Mouse (Mus musculus) embryo, embryonic 11.5 days (tissue): ENCODE measurements at regions not wholly inside any gene's neighbourhood (a gene's known extent, or its start where the extent isn't known, plus 50 kb on each side); places are given as distances from the start of the nearest gene placed in this dataset.
"Not testable (repeated sequence)": the region's sequence is repeated elsewhere in the genome, so short reads cannot be mapped to it uniquely, and the experiment has no call there.

Experiments
- DNase-seq: peaks from one replicate; pipeline ENCODE4 v3.0.0-alpha.2; 2012; ENCODE audit warnings: low read depth, low spot score

GRCm38 (mm10) chr15:93000121-93000520, 274.9 kb downstream of the Gxylt1 start:
- no peak for DNase-seq

GRCm38 (mm10) chr15:92997933-92998332, 277.0 kb downstream of the Gxylt1 start:
- DNase-seq: no peak

GRCm38 (mm10) chr15:92994191-92994671, 280.7 kb downstream of the Gxylt1 start:
- DNase-seq: no peak

- no peak for DNase-seq
These were observed 281.3 kb downstream of the Gxylt1 start for GRCm38 (mm10) chr15:92993538-92994190.

- no peak for DNase-seq
These were observed 299.2 kb downstream of the Gxylt1 start for GRCm38 (mm10) chr15:92975774-92976173.

- no peak for DNase-seq
These were observed 300.0 kb downstream of the Gxylt1 start for GRCm38 (mm10) chr15:92974931-92975330.

GRCm38 (mm10) chr15:92973651-92974229, 301.2 kb downstream of the Gxylt1 start:
- no peak for DNase-seq

- no peak for DNase-seq
These were observed 309.4 kb downstream of the Gxylt1 start for GRCm38 (mm10) chr15:92965556-92965955.

- no peak for DNase-seq
These were observed 310.1 kb downstream of the Gxylt1 start for GRCm38 (mm10) chr15:92964901-92965300.

GRCm38 (mm10) chr15:92964131-92964530, 310.8 kb downstream of the Gxylt1 start:
- no peak for DNase-seq

GRCm38 (mm10) chr15:92950912-92951311, 324.1 kb downstream of the Gxylt1 start:
- not testable (repeated sequence) for DNase-seq

GRCm38 (mm10) chr15:92946216-92946615, 328.8 kb downstream of the Gxylt1 start:
- no peak for DNase-seq

- DNase-seq: no peak
These were observed 371.2 kb downstream of the Gxylt1 start for GRCm38 (mm10) chr15:92903821-92904220.

GRCm38 (mm10) chr15:92897277-92897676, 377.7 kb downstream of the Gxylt1 start:
- DNase-seq: no peak

- no peak for DNase-seq
These were observed 379.1 kb downstream of the Gxylt1 start for GRCm38 (mm10) chr15:92895836-92896235.

GRCm38 (mm10) chr15:92876438-92876837, 398.5 kb downstream of the Gxylt1 start:
- no peak for DNase-seq

- DNase-seq: no peak
These were observed 410.9 kb downstream of the Gxylt1 start for GRCm38 (mm10) chr15:92864106-92864505.

- DNase-seq: no peak
These were observed 424.1 kb downstream of the Gxylt1 start for GRCm38 (mm10) chr15:92850854-92851253.

GRCm38 (mm10) chr15:92840035-92840434, 434.9 kb downstream of the Gxylt1 start:
- DNase-seq: no peak

GRCm38 (mm10) chr15:92839611-92840010, 435.4 kb downstream of the Gxylt1 start:
- no peak for DNase-seq

GRCm38 (mm10) chr15:92826136-92826535, 429.5 kb downstream of the Pdzrn4 start:
- DNase-seq: no peak
